ENCODE assay signal across 26 mouse cellular contexts in the genomic region with DNA sequence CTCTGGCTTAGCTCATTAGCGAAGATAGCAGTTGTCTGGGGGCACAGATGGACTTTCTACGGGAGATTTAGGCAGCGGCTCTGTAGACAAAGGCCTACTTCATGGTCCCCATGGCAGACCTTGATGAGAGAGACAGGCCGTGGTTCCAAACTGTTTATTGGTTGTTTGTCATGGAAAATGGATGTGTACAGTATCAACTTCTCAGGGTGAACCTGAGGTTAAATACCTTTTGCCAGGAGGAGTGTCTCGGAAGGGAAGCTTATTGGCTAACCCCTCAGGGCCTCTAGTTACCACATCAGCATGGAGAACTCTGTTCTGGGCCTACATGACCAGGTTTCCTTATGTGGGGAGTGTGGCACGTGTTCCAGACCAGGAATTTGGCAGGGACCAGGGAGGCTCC. TPM values are rescaled to one million over a fixed set of nuclear protein-coding genes. Genes with fewer than 3 reads are reported as not detected.
A peak's percentile ranks its signal among the peaks of the same experiment; 100 is the strongest.
DNase-seq lines count a peak whose midpoint lies in the region; ATAC-seq and TF ChIP-seq lines count a peak whose summit lies in the region.
"Had no signal": no experiment of that assay in that cellular context is flagged by ENCODE, and none has a peak within 500 bp of the region (broad histone marks: within the 10 kb centered on the region; RNA-seq: fewer than 3 reads in every experiment).

No protein-coding gene starts in this region.

- H3K9ac ChIP-seq in midbrain, embryonic 16.5 days (ENCODE audit: low read depth, low read length) = no peak overlapping the region
- peak overlapping the region; percentile 45; the same call in 1 of the 2 replicates for H3K9ac ChIP-seq in ES-Bruce4 (ENCODE audit: low read depth, poor library complexity, severe bottlenecking)
- H3K9ac ChIP-seq: forebrain, embryonic 12.5 days; forebrain, embryonic 15.5 days; heart, embryonic 12.5 days; heart, embryonic 15.5 days; hindbrain, embryonic 13.5 days had no signal

- H3K27me3 ChIP-seq in midbrain, embryonic 10.5 days (ENCODE audit: low read depth, poor library complexity, severe bottlenecking) = no peaks in the 10 kb centered on the region
- no peaks in the 10 kb centered on the region for H3K27me3 ChIP-seq in midbrain, embryonic 16.5 days (ENCODE audit: control insufficient read depth, insufficient read depth, low read depth, low read length)
- no peaks in the 10 kb centered on the region for H3K27me3 ChIP-seq in E14TG2a.4 (ENCODE audit: insufficient read depth, low read length)
- no peaks in the 10 kb centered on the region for H3K27me3 ChIP-seq in ES-Bruce4 (ENCODE audit: control insufficient read depth, insufficient read depth, low read length, poor library complexity, severe bottlenecking)
- H3K27me3 ChIP-seq: forebrain, embryonic 12.5 days; forebrain, embryonic 15.5 days; heart, embryonic 12.5 days; heart, embryonic 15.5 days; hindbrain, embryonic 13.5 days had no signal

- no peaks in the 10 kb centered on the region for H3K36me3 ChIP-seq in midbrain, embryonic 10.5 days
- H3K36me3 ChIP-seq in midbrain, embryonic 16.5 days (ENCODE audit: control insufficient read depth, insufficient read depth, low read length) = no peaks in the 10 kb centered on the region
- no peaks in the 10 kb centered on the region for H3K36me3 ChIP-seq in E14TG2a.4 (ENCODE audit: insufficient read depth, low read length)
- H3K36me3 ChIP-seq in ES-Bruce4 (ENCODE audit: control insufficient read depth, insufficient read depth, low read length, poor library complexity, severe bottlenecking) = no peaks in the 10 kb centered on the region
- H3K36me3 ChIP-seq: forebrain, embryonic 12.5 days; forebrain, embryonic 15.5 days; heart, embryonic 12.5 days; heart, embryonic 15.5 days; hindbrain, embryonic 10.5 days; hindbrain, embryonic 13.5 days had no signal

- 0 out of 2 replicates have a peak overlapping the region, but pooled peaks have one; percentile 46 for H3K27ac ChIP-seq in midbrain, embryonic 10.5 days (replicated peaks)
- no peak overlapping the region for H3K27ac ChIP-seq in midbrain, embryonic 16.5 days (ENCODE audit: low read length)
- peak overlapping the region; percentile 48 for H3K27ac ChIP-seq in ES-Bruce4 (ENCODE audit: insufficient read depth, low read length)
- H3K27ac ChIP-seq: forebrain, embryonic 12.5 days; forebrain, embryonic 15.5 days; heart, embryonic 15.5 days; hindbrain, embryonic 10.5 days; hindbrain, embryonic 13.5 days had no signal

- no peaks in the 10 kb centered on the region for H3K9me3 ChIP-seq in midbrain, embryonic 10.5 days (replicated peaks)
- H3K9me3 ChIP-seq in midbrain, embryonic 16.5 days (replicated peaks; ENCODE audit: control insufficient read depth, low read length, poor library complexity, severe bottlenecking) = no peaks in the 10 kb centered on the region
- H3K9me3 ChIP-seq in E14TG2a.4 (ENCODE audit: low read length) (no peaks in the 10 kb centered on the region), ES-Bruce4 (replicated peaks; ENCODE audit: control insufficient read depth, insufficient read depth, low read length, poor library complexity, severe bottlenecking) (peaks cover 13% of the 10 kb centered on the region; the same call in 1 of the 2 replicates)
- H3K9me3 ChIP-seq: forebrain, embryonic 12.5 days; forebrain, embryonic 15.5 days; heart, embryonic 12.5 days; heart, embryonic 15.5 days; hindbrain, embryonic 10.5 days; hindbrain, embryonic 13.5 days had no signal

- no peak for ATAC-seq in midbrain, embryonic 16.5 days
- ATAC-seq: CD4-positive, CD25-positive, alpha-beta regulatory T cell, adult 4 months; forebrain, embryonic 15.5 days; hindbrain, embryonic 16.5 days had no signal

- TF ChIP-seq CTCF in E14TG2a.4 (conservative IDR thresholded peaks at IDR 0.05; ENCODE audit: low read length) (no peak), ES-Bruce4 (IDR thresholded peaks at IDR 0.05; ENCODE audit: low read depth, low read length) (no peak)

- 77% methylated on average over 6 of the region's 6 CpGs for WGBS in midbrain, embryonic 10.5 days
- WGBS in midbrain, embryonic 16.5 days = 81% methylated on average over 6 of the region's 6 CpGs

- H3K4me2 ChIP-seq in midbrain, embryonic 16.5 days (ENCODE audit: low read length) = no peak overlapping the region
- H3K4me2 ChIP-seq: forebrain, embryonic 12.5 days; forebrain, embryonic 15.5 days; heart, embryonic 12.5 days; heart, embryonic 15.5 days; hindbrain, embryonic 13.5 days had no signal

- H3K4me1 ChIP-seq in midbrain, embryonic 10.5 days = peaks cover 18% of the 10 kb centered on the region
- H3K4me1 ChIP-seq in midbrain, embryonic 16.5 days (ENCODE audit: control insufficient read depth, insufficient read depth, low read length) = peaks cover 10% of the 10 kb centered on the region; the same call in 1 of the 2 replicates
- H3K4me1 ChIP-seq in E14TG2a.4 (replicated peaks; ENCODE audit: low read depth, low read length) = peaks cover 44% of the 10 kb centered on the region
- peaks cover 4% of the 10 kb centered on the region for H3K4me1 ChIP-seq in ES-Bruce4 (ENCODE audit: control insufficient read depth, insufficient read depth, low read length)

- no peak overlapping the region for H3K4me3 ChIP-seq in midbrain, embryonic 10.5 days
- H3K4me3 ChIP-seq in midbrain, embryonic 16.5 days (ENCODE audit: low read depth, low read length) = no peak overlapping the region
- H3K4me3 ChIP-seq in E14TG2a.4 (replicated peaks; ENCODE audit: low read length) = peak overlapping the region; percentile 24; the same call in 1 of the 2 replicates
- H3K4me3 ChIP-seq in ES-Bruce4 (ENCODE audit: low read depth, low read length) = peak overlapping the region; percentile 24
- H3K4me3 ChIP-seq: forebrain, embryonic 12.5 days; forebrain, embryonic 15.5 days; heart, embryonic 12.5 days; heart, embryonic 15.5 days; hindbrain, embryonic 10.5 days; hindbrain, embryonic 13.5 days had no signal

- no peak for DNase-seq in midbrain, embryonic 10.5 days (ENCODE audit: low spot score)
- DNase-seq in R1 (ENCODE audit: low read depth, low spot score) = peak; percentile 76
- DNase-seq in embryo, embryonic 9.5 days (ENCODE audit: extremely low spot score) = no peak
- no peak for DNase-seq in layer of hippocampus, postnatal 36 days
- DNase-seq in embryo, embryonic 11 days = no peak
- DNase-seq: adrenal gland, adult 2 months; adrenal gland, postnatal 14 days; cerebellum, adult 11 months; cerebellum, adult 2 months; cerebellum, adult 9-11 months; cerebellum, postnatal 25 days; gastrocnemius, postnatal 25 days; heart, adult 18-20 months; heart, postnatal 10 days; heart, postnatal 36 days had no signal

- TF ChIP-seq POLR2A in ES-Bruce4 (IDR thresholded peaks at IDR 0.05; ENCODE audit: insufficient read depth, low read length) = no peak

- TF ChIP-seq EP300 in ES-Bruce4 (IDR thresholded peaks at IDR 0.05; ENCODE audit: insufficient read depth, low read depth, low read length) = 0 out of 2 replicates have a peak, but pooled peaks have one; percentile 24

RNA-seq across cellular contexts. Expression of a gene that starts 59.1 kb away (rescaled TPM):
- polyA plus RNA-seq in midbrain, embryonic 10.5 days (2016; fragmentation: Nextera tagmentation; extraction: Ambion mirVana) = 18.6 and 22.4 TPM in 2 replicates
- 54.6 and 55.0 TPM in 2 replicates for polyA plus RNA-seq in midbrain, embryonic 16.5 days (2015; fragmentation: Nextera tagmentation; extraction: Ambion mirVana)
- polyA plus RNA-seq in ES-Bruce4 (2011; ENCODE audit: insufficient read depth, insufficient read length, low read depth, missing spikeins) = 106 and 108 TPM in 2 replicates
- 10 to 100 TPM; 26.1 to 29.0 TPM for total RNA-seq in layer of hippocampus, postnatal 36 days (2021)

Comparison
In these comparisons a context has a peak if more than half of its experiments do, and no peak if none do; other contexts are left out.
1. H3K4me3 ChIP-seq: peak in E14TG2a.4 (single experiment) and ES-Bruce4 (single experiment); none in midbrain, embryonic 10.5 days (single experiment) and midbrain, embryonic 16.5 days (single experiment).